Mouse (Mus musculus): ENCODE data around the gene Ttc21a.

DNA sequence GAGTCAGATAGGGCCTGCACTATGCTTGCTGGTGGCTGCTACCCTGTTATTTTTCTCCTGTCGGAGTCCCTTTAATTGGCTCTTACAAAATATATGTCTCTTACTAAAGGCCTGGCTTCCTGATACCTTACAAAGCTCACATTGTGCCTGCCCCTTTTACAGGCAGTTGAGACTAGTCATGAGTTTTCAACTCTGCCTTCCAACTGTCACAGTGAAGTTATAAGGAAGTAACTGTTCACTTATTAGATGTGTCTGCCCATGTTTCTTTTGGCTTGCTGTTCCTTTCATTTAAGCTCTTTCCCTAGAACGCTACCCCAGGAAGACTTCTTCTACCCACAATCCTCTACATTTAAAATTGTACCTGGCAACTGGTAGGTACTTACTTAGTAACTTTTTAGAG is 38.0 kb upstream of the Ttc21a start:
- TF ChIP-seq CTCF (conservative IDR thresholded peaks at IDR 0.05; ENCODE audit: low read length) (no peak), POU5F1 (IDR thresholded peaks at IDR 0.05; ENCODE audit: borderline replicate concordance, low read length) (no peak)
